In the genomic region with DNA sequence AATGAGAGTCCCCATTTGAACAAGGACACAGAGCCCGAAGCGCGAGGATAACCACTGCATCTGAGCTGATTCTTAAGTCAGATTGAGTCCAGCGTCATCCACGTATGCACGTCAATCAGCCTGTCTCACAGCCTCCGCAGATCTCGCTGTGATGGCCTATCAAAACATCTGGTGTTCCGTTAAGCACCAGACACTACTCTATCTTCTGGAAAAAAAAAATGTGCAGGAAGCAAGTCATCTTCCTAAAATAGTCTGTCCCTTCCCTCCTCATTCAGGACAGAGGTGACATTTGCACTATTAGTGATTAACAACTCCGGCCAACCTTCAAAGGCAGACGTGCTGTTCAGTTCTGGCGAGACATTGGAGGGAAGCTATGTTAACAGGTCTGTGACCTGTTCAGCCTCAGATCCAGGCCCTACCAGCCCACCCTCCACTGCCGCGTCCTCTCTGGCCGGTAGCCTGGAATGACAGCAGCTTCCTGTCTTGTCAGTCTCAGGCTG, we compare ENCODE assay signal across 8 mouse cellular contexts.
DNase-seq lines count a peak whose midpoint lies in the region; ATAC-seq lines count a peak whose summit lies in the region.

No protein-coding gene starts in this region.

- no peak overlapping the region for H3K4me2 ChIP-seq in embryonic facial prominence, embryonic 13.5 days
- no peak overlapping the region for H3K4me2 ChIP-seq in hindbrain, embryonic 11.5 days (replicated peaks; ENCODE audit: low read depth, low read length)
- no peak overlapping the region for H3K4me2 ChIP-seq in hindbrain, embryonic 13.5 days

- no peaks in the 10 kb centered on the region for H3K9me3 ChIP-seq in embryonic facial prominence, embryonic 13.5 days
- H3K9me3 ChIP-seq in hindbrain, embryonic 11.5 days (ENCODE audit: control insufficient read depth, low read length): no peaks in the 10 kb centered on the region
- H3K9me3 ChIP-seq in hindbrain, embryonic 13.5 days: no peaks in the 10 kb centered on the region

- WGBS in embryonic facial prominence, embryonic 13.5 days: 63% methylated on average over 15 of the region's 15 CpGs
- WGBS in hindbrain, embryonic 11.5 days: 57% methylated on average over 15 of the region's 15 CpGs
- 68% methylated on average over 15 of the region's 15 CpGs for WGBS in hindbrain, embryonic 13.5 days

- H3K4me1 ChIP-seq in embryonic facial prominence, embryonic 13.5 days: peaks cover 72% of the 10 kb centered on the region
- peaks cover 4% of the 10 kb centered on the region; the same call in 1 of the 2 replicates for H3K4me1 ChIP-seq in hindbrain, embryonic 11.5 days (replicated peaks; ENCODE audit: control insufficient read depth, insufficient read depth, low read length)
- peaks cover 26% of the 10 kb centered on the region for H3K4me1 ChIP-seq in hindbrain, embryonic 13.5 days (replicated peaks)

- peak overlapping the region; percentile 79 for H3K27ac ChIP-seq in embryonic facial prominence, embryonic 13.5 days
- H3K27ac ChIP-seq in hindbrain, embryonic 11.5 days (ENCODE audit: low read depth, low read length): no peak overlapping the region
- H3K27ac ChIP-seq in hindbrain, embryonic 13.5 days: no peak overlapping the region

- H3K36me3 ChIP-seq in embryonic facial prominence, embryonic 13.5 days: no peaks in the 10 kb centered on the region
- no peaks in the 10 kb centered on the region for H3K36me3 ChIP-seq in hindbrain, embryonic 11.5 days (ENCODE audit: control insufficient read depth, insufficient read depth, low read length)
- H3K36me3 ChIP-seq in hindbrain, embryonic 13.5 days: no peaks in the 10 kb centered on the region

- no peak for ATAC-seq in embryonic facial prominence, embryonic 13.5 days (ENCODE audit: insufficient number of reproducible peaks, insufficient read depth, low FRiP score, low TSS enrichment, low read depth)
- ATAC-seq in hindbrain, embryonic 11.5 days (ENCODE audit: low FRiP score): no peak
- ATAC-seq in hindbrain, embryonic 13.5 days (ENCODE audit: low FRiP score): no peak

- peak; percentile 29 for DNase-seq in cerebellum, adult 9-11 months
- DNase-seq in cerebellum, adult 18-20 months: no peak
- DNase-seq in kidney, adult 18-20 months: peak; percentile 55
- DNase-seq in lung, postnatal 10 days: peak; percentile 77
- DNase-seq in hindbrain, embryonic 11.5 days (ENCODE audit: low spot score): no peak
- no peak for DNase-seq in Muller cell, postnatal 12 days (ENCODE audit: inconsistent ontology term)

- H3K9ac ChIP-seq in embryonic facial prominence, embryonic 13.5 days: no peak overlapping the region
- H3K9ac ChIP-seq in hindbrain, embryonic 11.5 days (ENCODE audit: low read depth, low read length): no peak overlapping the region
- no peak overlapping the region for H3K9ac ChIP-seq in hindbrain, embryonic 13.5 days

- H3K4me3 ChIP-seq in embryonic facial prominence, embryonic 13.5 days: no peak overlapping the region
- no peak overlapping the region for H3K4me3 ChIP-seq in hindbrain, embryonic 11.5 days (ENCODE audit: low read depth, low read length)
- H3K4me3 ChIP-seq in hindbrain, embryonic 13.5 days: no peak overlapping the region

- H3K27me3 ChIP-seq in embryonic facial prominence, embryonic 13.5 days: peaks cover 8% of the 10 kb centered on the region; the same call in 1 of the 2 replicates
- H3K27me3 ChIP-seq in hindbrain, embryonic 11.5 days (ENCODE audit: control insufficient read depth, insufficient read depth, low read length): peaks cover 58% of the 10 kb centered on the region
- H3K27me3 ChIP-seq in hindbrain, embryonic 13.5 days: peaks cover 96% of the 10 kb centered on the region

Comparison
In these comparisons a context has a peak if more than half of its experiments do, and no peak if none do; other contexts are left out.
1. DNase-seq: peak in cerebellum, adult 9-11 months (single experiment), kidney, adult 18-20 months (single experiment) and lung, postnatal 10 days (single experiment); none in cerebellum, adult 18-20 months (0 of 2), hindbrain, embryonic 11.5 days (single experiment) and Muller cell, postnatal 12 days (single experiment).